Mouse (Mus musculus) forelimb bud, embryonic 11.5 days (tissue): ENCODE measurements around the gene Steap3.

Source experiments
- DNase-seq: peaks from one replicate; pipeline ENCODE4 v3.0.0-alpha.2; 2012; ENCODE audit warnings: low read depth, low spot score

Steap3 gene

DNA sequence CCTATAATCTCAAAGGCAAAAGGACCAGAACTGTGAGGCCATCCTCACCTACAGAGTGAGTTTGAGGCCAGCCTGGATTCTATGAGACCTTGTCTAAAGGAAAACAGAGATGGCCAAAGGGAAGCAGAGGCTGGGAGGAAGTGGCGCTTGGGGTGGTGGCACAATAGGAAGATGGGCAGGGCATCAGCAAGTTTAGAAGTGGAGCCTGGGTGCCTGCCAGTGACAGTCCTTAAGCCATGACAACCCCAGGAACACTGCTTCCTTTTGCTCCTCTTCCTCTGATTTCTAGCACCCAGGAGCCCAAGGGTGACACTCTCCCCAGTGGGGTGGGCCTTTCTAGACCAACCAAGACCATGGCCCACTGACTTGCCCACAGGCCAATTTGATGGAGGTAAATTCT lies 21.3 kb downstream of the Steap3 start:
- DNase-seq: no peak

- no peak for DNase-seq
Observed at GRCm38 (mm10) chr1:120250586-120250985, 21.9 kb downstream of the Steap3 start.

DNA sequence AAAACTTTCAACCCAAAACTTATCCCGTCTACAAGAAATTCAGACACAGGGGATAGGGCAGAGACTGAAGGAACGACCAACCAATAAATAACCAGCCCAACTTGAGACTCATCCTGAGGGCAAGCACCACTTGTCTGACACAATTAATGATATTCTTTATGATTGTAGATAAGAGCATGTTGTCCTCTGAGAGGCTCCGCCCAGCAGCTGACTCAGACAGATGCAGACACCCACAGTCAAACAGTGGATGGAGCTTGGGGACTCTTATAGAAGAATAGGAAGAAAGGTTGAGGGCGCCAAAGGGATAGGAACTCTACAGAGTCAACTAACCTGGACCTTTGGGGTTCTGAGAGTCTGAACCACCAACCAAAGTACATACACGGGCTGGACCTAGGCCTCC lies 22.7 kb downstream of the Steap3 start:
- no peak for DNase-seq

DNA sequence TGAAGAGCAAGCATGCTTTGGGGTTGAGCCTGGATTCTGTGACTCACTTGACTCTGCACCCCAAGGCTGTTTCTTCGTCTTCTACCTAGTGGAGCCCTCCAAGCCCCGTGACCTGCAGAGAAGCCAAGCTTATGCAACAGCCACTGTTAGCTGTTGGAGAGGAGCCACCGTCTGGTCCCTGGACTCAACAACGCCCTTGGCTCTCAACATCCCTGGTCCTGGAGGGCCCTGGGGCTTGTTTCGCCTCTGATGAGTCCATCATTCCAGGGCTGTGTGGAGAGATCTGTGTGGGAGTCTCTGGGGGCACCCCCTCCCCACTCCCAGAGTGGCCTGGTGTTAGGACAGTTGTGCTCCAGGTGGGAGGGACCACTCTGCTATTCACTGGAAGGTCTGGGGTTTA lies 24.3 kb downstream of the Steap3 start:
- DNase-seq: no peak

DNA sequence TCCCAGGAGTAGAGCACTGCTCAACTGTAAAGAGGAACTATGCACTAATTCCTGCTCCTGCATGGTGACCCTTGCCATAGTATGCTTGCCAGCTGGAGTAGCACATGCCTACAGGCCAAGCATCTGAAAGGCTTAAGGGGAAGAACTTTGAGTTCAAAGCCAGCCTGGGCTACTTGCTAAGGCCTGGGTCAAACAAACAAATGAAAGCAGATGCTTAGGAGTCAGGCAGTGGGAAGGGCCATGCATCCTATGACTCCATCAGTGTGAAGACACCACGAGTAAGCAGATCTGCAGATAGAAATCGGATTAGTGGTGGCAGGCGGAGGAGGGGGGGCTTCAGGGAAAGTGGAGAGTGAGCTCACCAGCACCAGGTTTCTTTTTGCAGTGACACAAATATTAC lies 25.2 kb downstream of the Steap3 start:
- DNase-seq: no peak

DNA sequence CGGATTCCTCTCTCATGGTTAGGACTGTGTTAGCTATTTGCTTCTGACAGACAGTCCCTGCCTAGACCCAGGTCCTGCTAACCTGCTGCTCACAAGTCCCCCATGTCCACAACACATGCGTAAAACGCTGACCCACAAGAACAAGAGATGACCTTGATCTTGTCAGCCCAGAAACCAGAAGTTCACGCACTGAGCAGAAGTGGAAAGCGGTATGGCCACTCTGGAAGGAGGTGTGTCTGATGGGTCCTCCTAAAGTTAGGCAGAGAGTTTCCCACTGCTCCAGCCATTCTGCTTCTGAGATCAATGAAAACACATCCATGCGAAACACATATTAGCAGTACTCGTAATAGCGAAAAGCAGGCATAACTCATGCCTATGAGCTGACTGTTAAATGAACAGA lies 25.6 kb downstream of the Steap3 start:
- DNase-seq: no peak

DNA sequence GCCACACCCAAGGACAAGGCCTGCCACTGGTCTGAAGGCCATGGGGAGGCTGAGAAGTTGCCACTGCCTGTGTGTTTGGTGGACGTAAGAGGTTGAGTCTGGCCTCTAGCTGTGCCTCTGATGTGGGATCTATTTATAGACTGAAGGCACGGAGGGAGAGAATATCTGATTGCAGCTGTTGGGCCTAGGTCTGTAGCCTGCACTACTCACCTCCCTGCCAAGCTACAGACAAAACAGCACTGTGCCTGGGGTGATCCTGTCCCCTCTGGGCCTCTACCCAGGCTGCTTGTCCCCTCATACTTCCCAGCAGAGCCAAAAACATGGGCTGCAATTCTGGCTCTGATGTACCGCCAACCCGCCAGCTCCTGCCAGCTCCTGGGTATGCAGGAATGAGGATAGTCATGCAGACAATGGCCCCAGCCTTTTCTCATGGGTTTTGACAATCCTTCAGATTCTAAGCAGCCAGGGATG lies 26.8 kb downstream of the Steap3 start:
- DNase-seq: no peak

- no peak for DNase-seq
Observed at GRCm38 (mm10) chr1:120244646-120245045, 27.9 kb downstream of the Steap3 start.

GRCm38 (mm10) chr1:120243987-120244386 lies 28.5 kb downstream of the Steap3 start:
- no peak for DNase-seq

DNA sequence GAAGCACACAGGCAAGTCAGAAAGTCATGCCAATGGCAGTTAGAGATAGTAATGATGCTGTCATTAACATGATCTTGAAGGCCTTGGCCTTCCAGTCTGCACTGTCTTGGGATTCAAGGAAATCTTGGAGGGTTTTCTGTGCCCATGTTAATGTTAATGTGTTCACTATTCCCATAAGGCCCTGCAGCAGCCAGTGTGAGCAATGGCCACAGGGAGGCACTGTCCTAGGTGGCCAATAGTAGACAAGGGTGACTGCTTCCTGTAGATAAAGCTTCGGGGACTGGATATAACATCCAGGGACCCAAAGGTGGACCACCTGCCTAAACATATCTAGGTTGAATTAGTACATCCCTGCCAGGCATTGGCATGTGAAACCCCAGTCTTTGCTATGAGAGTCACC lies 35.4 kb downstream of the Steap3 start:
- no peak for DNase-seq

DNA sequence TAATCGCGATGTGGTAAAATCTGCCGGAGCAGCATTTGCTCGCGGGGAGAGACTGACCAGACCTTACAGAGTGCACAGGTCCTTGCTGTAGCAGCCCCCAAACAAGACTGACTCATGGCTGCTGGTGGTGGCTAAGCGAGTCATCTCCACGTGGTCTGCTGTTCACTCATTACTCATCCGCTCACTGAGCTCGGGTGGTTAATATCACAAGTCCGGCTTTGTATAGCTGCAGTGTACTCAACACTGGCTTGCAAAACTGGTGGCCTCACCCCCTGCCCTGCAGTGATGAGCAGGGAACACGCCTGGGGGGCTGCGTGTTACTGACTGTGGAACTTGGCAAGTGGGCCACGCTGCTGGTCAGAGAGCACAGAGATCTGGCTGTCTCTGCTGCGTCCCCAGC lies 36.1 kb downstream of the Steap3 start:
- DNase-seq: no peak

DNA sequence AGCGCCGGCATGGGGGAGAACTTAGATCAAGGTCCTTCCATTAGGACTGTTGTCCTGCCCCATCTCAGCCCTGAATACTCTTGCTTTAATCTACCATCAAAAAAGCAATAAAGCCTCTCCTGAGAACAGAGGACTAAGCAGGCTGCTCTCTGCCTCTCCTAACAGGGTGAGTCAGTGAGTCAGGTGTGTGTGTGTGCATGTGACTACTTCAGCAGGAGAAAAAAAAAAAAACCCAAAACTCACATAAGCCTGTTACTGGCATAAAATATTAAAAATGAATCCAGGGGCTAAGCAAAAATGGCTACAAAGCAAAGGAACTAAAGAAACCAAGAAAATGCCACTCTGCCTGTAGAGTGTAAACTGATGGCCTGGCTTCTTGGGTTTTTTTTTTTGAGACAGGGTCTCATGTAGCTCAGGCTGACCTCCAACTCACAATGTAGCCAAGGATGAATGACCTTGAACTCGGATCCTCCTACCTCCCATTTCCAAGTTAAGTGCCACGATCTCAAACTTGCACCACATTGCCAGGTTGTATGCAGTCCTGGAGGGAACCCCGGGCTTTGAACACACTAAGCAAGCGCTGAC lies 36.8 kb downstream of the Steap3 start:
- DNase-seq: no peak

- DNase-seq: no peak
Observed at GRCm38 (mm10) chr1:120232170-120232569, 40.3 kb downstream of the Steap3 start.

DNA sequence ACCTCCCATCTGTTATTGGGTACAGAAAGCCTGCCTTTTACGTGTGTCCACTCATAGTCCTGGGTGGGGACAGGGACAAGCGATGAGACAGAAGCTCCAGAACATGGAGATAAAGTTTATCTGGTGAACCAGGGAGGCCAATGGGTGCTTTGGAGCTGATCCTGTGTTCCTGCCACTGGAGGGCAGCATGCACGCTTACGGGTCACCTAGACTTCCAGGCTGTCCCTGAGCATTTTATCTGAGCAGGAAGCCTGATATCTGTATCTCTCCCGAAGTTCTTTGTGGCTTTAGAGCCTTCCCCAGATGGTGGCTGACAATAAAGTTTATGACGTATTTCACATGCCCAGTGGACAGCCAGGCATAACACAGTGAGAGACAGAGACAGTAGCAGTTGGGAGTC lies 41.2 kb downstream of the Steap3 start:
- peak; percentile 12 for DNase-seq

DNA sequence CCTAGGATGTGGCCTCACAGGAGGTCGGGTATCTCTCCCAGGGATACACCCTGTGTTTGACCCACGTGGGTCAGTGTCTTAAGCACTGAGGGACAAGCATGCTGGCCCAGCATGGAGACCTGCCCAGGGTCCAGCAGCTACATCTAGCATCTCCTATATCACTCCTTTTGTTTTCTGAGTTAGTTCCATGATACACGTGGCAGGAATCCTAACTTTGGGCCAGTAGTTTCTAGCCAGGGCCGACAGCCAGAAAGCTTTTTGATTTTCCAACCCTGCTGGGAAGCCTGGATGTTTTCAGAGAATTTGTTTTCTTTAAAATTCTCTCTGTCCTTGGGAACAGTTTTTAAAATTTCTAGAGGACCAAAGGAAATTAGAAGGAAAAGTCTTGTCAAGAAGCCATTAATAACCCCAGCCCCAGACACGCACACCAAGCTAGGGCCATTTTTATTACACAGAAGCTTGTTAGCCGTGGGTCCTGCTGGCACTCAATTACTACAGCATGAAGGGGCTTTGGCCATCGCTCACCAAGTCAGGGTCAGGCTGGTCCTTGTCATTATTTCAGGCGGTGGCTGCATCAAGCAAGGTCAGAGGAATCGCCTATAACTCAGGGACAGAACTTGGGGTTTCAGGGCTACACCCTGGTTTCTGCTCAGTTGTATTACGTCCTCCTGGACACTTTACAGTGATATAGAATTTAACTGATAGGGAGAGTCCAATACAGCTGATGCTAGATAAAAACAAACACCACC lies 42.6 kb downstream of the Steap3 start:
- no peak for DNase-seq

GRCm38 (mm10) chr1:120223613-120224012 lies 48.9 kb downstream of the Steap3 start:
- no peak for DNase-seq

DNA sequence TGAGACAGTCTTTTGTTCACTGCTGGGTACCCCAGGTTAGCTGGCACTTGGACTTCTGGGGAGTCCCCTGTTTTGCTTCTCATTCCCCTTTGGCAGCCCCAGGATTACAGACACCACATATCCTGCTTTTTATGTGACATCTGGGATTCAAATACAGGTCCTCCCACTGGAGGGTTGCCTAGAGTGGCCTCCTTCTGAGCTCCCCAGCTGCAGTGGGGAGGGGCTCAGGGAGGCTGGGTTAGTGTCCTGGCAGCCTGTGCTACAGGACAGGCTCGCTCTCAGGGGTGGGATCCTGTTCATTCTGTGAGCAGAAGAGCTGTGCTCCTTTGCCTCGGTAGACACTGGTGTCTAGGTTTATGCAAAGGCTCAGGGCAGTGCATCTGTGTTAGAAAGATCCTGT lies 51.2 kb downstream of the Steap3 start:
- no peak for DNase-seq

- DNase-seq: no peak
Observed at GRCm38 (mm10) chr1:120220841-120221240, 51.7 kb downstream of the Steap3 start.

DNA sequence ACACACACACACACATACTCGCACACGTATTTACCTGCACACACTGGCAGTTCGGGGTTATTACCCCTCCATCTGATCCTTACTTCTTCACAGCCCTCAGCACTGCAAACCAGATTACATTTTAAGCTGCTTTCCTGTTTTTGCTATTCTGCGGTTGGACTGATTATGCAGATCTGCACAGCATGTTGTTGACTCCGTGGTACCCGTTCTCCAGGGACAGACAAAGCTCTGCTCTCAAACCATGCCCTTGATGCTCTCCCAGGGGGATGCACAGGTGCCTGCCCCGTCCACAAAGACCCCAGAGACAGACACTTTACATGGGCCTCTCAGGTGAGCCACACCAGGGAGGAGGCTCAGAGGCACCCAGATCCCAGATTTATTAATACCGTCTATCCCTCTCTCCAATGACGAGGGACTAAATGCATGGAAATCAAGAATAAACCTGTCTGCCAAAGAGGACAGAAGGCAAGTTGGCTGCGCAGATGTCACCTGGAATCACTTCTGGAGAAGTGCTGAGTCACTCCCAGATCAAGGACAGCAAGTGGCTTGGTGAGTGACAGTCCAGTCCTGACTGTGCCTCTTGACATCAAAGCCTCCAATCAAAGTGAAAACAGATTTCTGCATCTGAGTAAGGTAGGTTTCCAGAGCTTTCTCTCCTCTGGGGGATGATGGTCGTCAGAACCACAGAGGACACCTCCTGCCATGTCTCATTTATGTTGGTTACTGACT lies 63.8 kb downstream of the Steap3 start:
- no peak for DNase-seq

- DNase-seq: no peak
Observed at GRCm38 (mm10) chr1:120207568-120207967, 64.9 kb downstream of the Steap3 start.

GRCm38 (mm10) chr1:120204834-120205233 lies 67.7 kb downstream of the Steap3 start:
- DNase-seq: no peak

DNA sequence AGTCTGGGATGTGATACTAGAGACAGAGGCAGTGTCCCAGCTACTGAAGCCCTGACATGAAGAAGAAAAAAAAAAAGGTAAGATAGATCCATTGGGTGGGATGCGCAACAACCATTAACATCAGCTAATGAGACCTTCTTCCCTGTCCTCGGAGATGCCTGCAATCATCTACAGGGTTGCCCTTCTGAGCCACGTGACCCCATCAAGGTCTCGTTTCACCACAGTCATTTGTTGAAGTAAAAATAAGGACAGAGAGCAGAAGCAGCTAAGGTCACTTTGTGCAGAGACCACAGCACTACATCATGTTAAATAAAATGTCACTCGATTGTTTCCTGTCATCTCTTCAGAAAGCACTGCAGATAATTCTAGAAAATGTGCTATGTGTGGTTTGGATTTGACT lies 68.7 kb downstream of the Steap3 start:
- no peak for DNase-seq

DNA sequence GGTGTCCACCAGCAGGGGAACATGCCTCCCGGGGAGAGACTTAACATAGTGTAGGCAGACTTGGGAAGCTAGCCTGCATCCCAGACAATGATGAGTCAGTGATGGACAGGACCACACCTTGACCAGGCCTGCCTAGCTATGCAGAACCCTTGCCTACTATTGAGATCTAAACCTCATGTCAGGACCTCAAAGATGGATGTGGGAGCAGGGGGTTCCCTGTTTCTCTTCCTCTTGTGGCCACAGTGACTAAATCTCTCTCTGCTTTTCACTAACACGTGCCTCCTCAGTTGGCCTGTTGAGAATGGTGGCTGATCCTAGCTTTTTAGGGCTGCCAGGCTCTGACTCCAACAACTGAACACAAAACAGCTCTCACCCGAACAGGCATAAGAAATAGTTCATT lies 70.0 kb downstream of the Steap3 start:
- DNase-seq: no peak
